Mouse (Mus musculus) heart, embryonic 16.5 days (tissue): ENCODE data around the gene Tdo2. TPM values are rescaled to one million over a fixed set of nuclear protein-coding genes. Genes with fewer than 3 reads are reported as not detected.

Experiments used
- ATAC-seq: fragments of 200-750 bp; cut with Nextera tagmentation; replicated peaks from 2 replicates; pipeline ENCODE4 v1.8.0; 2017; ENCODE audit warnings: moderate number of reproducible peaks; ENCODE audit not compliant: insufficient read depth, low FRiP score; ENCODE audit errors: extremely low read depth
- H3K27ac ChIP-seq: fragments of 300-500 bp; sonication (generic); 2 replicates; pipeline ENCODE4 v1.5.1; 2014; ENCODE audit warnings: mild to moderate bottlenecking, low read length, control low read depth, moderate library complexity
- H3K27me3 ChIP-seq: fragments of 300-500 bp; sonication (generic); 2 replicates; pipeline ENCODE4 v1.6.1; 2014; ENCODE audit warnings: low read length, mixed read lengths; ENCODE audit not compliant: control insufficient read depth, insufficient read depth
- H3K36me3 ChIP-seq: fragments of 300-500 bp; sonication (generic); 2 replicates; pipeline ENCODE4 v1.6.1; 2014; ENCODE audit not compliant: control insufficient read depth, insufficient read depth
- H3K4me1 ChIP-seq: fragments of 300-500 bp; sonication (generic); 2 replicates; pipeline ENCODE4 v1.6.1; 2014; ENCODE audit warnings: low read length, mixed read lengths; ENCODE audit not compliant: control insufficient read depth, insufficient read depth
- H3K4me2 ChIP-seq: fragments of 300-500 bp; sonication (generic); 2 replicates; pipeline ENCODE4 v1.6.1; 2014; ENCODE audit warnings: low read depth, mild to moderate bottlenecking, control low read depth, low read length
- H3K4me3 ChIP-seq: fragments of 300-500 bp; sonication (generic); 2 replicates; pipeline ENCODE4 v1.5.1; 2014; ENCODE audit warnings: mild to moderate bottlenecking, control low read depth, low read length
- H3K9ac ChIP-seq: fragments of 300-500 bp; sonication (generic); 2 replicates; pipeline ENCODE4 v1.6.1; 2014; ENCODE audit warnings: low read length, control low read depth
- H3K9me3 ChIP-seq: fragments of 300-500 bp; sonication (generic); replicated peaks from 2 replicates; pipeline ENCODE4 v1.6.1; 2016; ENCODE audit warnings: low read length; ENCODE audit not compliant: control insufficient read depth
- WGBS: fragments of 180-500 bp; shearing (Covaris S2); extraction: QIAGEN DNeasy Blood & Tissue Kit; methylation state at CpG from one replicate; pipeline ENCODE4 v1.1.7; 2014; 5-methylcytosine and 5-hydroxymethylcytosine counted together
- polyA plus RNA-seq: library from polyadenylated mRNA; unstranded; fragments of >200 nt; fragmentation: Nextera tagmentation; extraction: Ambion mirVana; gene quantifications from 2 replicates; pipeline ENCODE4 v1.2.1, GENCODE M21; 2015

The Tdo2 gene
- polyA plus RNA-seq, 1 experiment from 2014 or later = 0.32 TPM

DNA sequence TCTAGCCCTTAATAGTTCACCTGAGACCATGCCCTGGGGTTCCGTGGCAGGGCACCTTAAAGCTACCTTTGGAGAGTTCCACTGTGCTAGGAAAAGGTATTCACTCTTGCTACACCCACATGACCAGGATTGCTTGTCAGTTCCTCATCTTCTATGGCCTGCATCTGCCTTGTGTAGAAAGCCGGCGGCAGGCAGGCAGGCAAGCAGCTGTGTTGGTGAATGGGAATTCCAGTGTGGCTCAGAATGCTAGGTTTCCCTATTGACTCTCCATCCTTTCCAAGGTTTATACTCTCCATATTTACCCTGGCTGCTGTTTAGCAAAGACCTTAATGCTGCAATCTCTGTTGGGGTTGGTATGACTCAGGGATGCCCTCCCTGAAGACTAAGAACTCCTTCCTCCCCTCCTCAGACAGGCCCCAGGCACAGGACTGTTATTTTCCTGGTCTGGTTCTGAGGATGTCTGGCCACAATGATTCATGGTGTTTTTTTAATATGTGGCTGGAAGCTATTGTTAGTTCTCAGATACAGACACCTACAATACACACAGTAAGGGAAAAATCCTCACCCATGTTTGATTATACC lies 58.6 kb downstream of the Tdo2 start:
- H3K4me3 ChIP-seq = no peak overlapping the region
- ATAC-seq = no peak
- no peak overlapping the region for H3K4me2 ChIP-seq
- H3K36me3 ChIP-seq = no peaks in the 10 kb centered on the region
- no peaks in the 10 kb centered on the region for H3K4me1 ChIP-seq
- no peaks in the 10 kb centered on the region for H3K9me3 ChIP-seq
- H3K27ac ChIP-seq = no peak overlapping the region
- H3K27me3 ChIP-seq = no peaks in the 10 kb centered on the region
- H3K9ac ChIP-seq = no peak overlapping the region
- WGBS = 83% methylated on average over 3 of the region's 3 CpGs

DNA sequence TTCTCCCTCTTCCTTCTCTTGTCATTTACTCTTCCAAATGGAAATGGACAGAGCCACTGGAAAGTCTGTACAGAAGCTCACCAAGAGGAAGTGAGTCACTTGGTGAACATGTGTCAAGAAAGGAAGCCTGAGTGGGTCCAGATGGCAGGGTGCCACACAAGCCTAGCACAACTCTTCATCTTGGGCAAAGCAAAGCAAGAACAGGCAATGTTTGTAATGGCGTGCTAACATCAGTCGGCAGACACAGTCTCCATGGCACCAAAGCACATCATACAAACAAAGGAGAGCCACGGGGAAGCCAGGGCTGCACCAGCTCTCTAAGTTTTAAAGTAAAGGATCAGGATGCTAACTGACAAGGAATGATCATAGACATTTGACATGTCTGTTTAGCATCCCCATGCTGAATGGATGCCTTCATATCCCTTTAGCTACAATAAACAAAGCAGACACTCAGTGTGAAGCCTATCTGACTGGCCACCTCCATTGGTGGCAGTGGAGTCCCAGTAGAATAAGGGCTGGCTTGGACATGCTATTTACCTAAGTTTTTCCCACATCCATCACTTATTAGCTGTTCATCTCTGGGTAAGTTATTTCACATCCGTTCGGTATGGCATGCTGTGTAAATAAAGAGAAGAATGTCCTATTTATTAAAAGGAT lies 59.8 kb downstream of the Tdo2 start:
- no peak overlapping the region for H3K27ac ChIP-seq
- H3K4me2 ChIP-seq = no peak overlapping the region
- H3K9me3 ChIP-seq = no peaks in the 10 kb centered on the region
- H3K36me3 ChIP-seq = no peaks in the 10 kb centered on the region
- H3K4me1 ChIP-seq = no peaks in the 10 kb centered on the region
- WGBS = 65% methylated on average over 5 of the region's 5 CpGs
- no peak overlapping the region for H3K4me3 ChIP-seq
- no peaks in the 10 kb centered on the region for H3K27me3 ChIP-seq
- H3K9ac ChIP-seq = no peak overlapping the region
- ATAC-seq = no peak; the same call in 1 of the 2 replicates

DNA sequence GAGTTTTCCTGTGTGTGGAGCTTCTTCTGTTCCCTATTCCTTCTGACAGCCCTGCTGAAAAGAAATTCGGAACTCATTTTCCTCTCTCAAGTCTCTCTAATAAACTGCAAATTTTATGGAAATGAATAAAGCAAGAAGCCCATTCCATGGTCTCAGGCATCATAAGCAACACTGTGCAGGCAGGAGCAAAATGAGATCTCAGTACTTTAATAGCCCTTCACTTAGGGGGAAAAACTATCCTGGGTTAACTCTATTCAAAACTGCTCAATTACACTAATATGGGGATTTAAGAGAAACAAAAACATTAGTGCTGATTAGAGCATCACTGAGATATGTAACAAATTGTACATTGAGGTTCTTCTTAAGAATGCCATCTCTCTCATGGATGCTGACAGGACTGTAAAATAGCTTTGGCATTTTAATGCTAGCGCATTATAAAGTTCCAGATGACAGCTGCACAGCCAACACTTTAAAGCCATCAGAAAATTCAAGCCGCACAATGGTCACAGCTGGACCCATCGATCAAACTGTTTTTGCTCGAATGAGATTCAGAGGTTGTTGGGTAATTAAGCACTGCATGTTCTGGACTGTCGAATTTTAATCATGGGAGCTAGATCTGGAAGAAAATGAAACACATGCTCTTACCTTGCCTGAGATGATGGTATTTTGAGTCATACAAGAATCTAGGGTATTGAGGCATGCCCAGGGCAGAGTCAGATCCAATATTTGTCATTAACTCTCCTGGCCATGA lies 65.5 kb downstream of the Tdo2 start:
- Histone ChIP-seq H3K9me3 (no peaks in the 10 kb centered on the region), H3K27me3 (no peaks in the 10 kb centered on the region), H3K4me1 (no peaks in the 10 kb centered on the region), H3K4me3 (no peak overlapping the region), H3K36me3 (no peaks in the 10 kb centered on the region), H3K4me2 (no peak overlapping the region), H3K27ac (no peak overlapping the region), H3K9ac (no peak overlapping the region)
- 73% methylated on average over 6 of the region's 6 CpGs for WGBS
- no peak for ATAC-seq

Other genes with a start within 250 kb of the Tdo2 start
- 20.5 and 22.1 TPM in 2 replicates for gene Ctso, start 43.6 kb downstream of the Tdo2 start, polyA plus RNA-seq
- not detected in 2 replicates for gene Asic5, start 6.1 kb upstream of the Tdo2 start, polyA plus RNA-seq
- gene Gucy1b1, start 98.5 kb upstream of the Tdo2 start, polyA plus RNA-seq = 47.4 and 48.7 TPM in 2 replicates
- gene Gucy1a1, start 169.6 kb upstream of the Tdo2 start, polyA plus RNA-seq = 42.7 and 43.7 TPM in 2 replicates